Mouse (Mus musculus): Measurements from ENCODE around the gene Myo16. TPM values are rescaled to one million over a fixed set of nuclear protein-coding genes. Genes with fewer than 3 reads are reported as not detected.

Myo16 gene
- polyA plus RNA-seq, 1 experiment from 2014 or later = 0.34 TPM

- no peak for ATAC-seq (ENCODE audit: insufficient number of reproducible peaks, insufficient read depth, low FRiP score, low read depth)
- WGBS = 83% methylated on average over 10 of the region's 10 CpGs
- H3K4me1 ChIP-seq (ENCODE audit: control insufficient read depth in 2 of 2, insufficient read depth in 2 of 2, low read length in 2 of 2) = no peaks in the 10 kb centered on the region
- H3K27ac ChIP-seq (replicated peaks in 1 of 2; ENCODE audit: control insufficient read depth in 1 of 2, insufficient read depth in 1 of 2, low read depth in 2 of 2, low read length in 2 of 2) = no peak overlapping the region
- H3K36me3 ChIP-seq (ENCODE audit: control insufficient read depth, insufficient read depth, low read length) = no peaks in the 10 kb centered on the region
- H3K9me3 ChIP-seq (ENCODE audit: control insufficient read depth, low read length) = no peaks in the 10 kb centered on the region
- no peak overlapping the region for H3K9ac ChIP-seq (ENCODE audit: low read length)
- H3K27me3 ChIP-seq (ENCODE audit: control insufficient read depth, insufficient read depth, low read length) = no peaks in the 10 kb centered on the region
- no peak overlapping the region for H3K4me2 ChIP-seq (ENCODE audit: low read length)
- no peak overlapping the region for H3K4me3 ChIP-seq (ENCODE audit: control insufficient read depth in 1 of 2, insufficient read depth in 1 of 2, low read depth in 1 of 2, low read length in 2 of 2)
These were observed 9.8 kb upstream of the Myo16 start for GRCm38 (mm10) chr8:10143961-10144360.

GRCm38 (mm10) chr8:10151692-10152247, 1.9 kb upstream of the Myo16 start:
- Histone ChIP-seq H3K27me3 (ENCODE audit: control insufficient read depth, insufficient read depth, low read length) (peaks cover 39% of the 10 kb centered on the region), H3K27ac (replicated peaks in 1 of 2; ENCODE audit: control insufficient read depth in 1 of 2, insufficient read depth in 1 of 2, low read depth in 2 of 2, low read length in 2 of 2) (no peak overlapping the region), H3K9ac (ENCODE audit: low read length) (no peak overlapping the region), H3K4me2 (ENCODE audit: low read length) (no peak overlapping the region), H3K4me3 (ENCODE audit: control insufficient read depth in 1 of 2, insufficient read depth in 1 of 2, low read depth in 1 of 2, low read length in 2 of 2) (no peak overlapping the region), H3K36me3 (ENCODE audit: control insufficient read depth, insufficient read depth, low read length) (no peaks in the 10 kb centered on the region), H3K4me1 (ENCODE audit: control insufficient read depth in 2 of 2, insufficient read depth in 2 of 2, low read length in 2 of 2) (no peaks in the 10 kb centered on the region; a peak in 1 of 4 replicates), H3K9me3 (ENCODE audit: control insufficient read depth, low read length) (no peaks in the 10 kb centered on the region)
- ATAC-seq (ENCODE audit: insufficient number of reproducible peaks, insufficient read depth, low FRiP score, low read depth) = no peak
- WGBS = 69% methylated on average over 6 of the region's 6 CpGs

- peak overlapping the region; percentile 56 to 63 for H3K4me3 ChIP-seq (ENCODE audit: control insufficient read depth in 1 of 2, insufficient read depth in 1 of 2, low read depth in 1 of 2, low read length in 2 of 2)
- H3K27ac ChIP-seq (replicated peaks in 1 of 2; ENCODE audit: control insufficient read depth in 1 of 2, insufficient read depth in 1 of 2, low read depth in 2 of 2, low read length in 2 of 2) = no peak overlapping the region
- peaks cover 39% of the 10 kb centered on the region for H3K27me3 ChIP-seq (ENCODE audit: control insufficient read depth, insufficient read depth, low read length)
- H3K4me1 ChIP-seq (ENCODE audit: control insufficient read depth in 2 of 2, insufficient read depth in 2 of 2, low read length in 2 of 2) = no peaks in the 10 kb centered on the region; a peak in 1 of 4 replicates
- WGBS = 18% methylated on average over 4 of the region's 4 CpGs
- no peaks in the 10 kb centered on the region for H3K36me3 ChIP-seq (ENCODE audit: control insufficient read depth, insufficient read depth, low read length)
- no peak overlapping the region for H3K9ac ChIP-seq (ENCODE audit: low read length)
- H3K4me2 ChIP-seq (ENCODE audit: low read length) = peak overlapping the region; percentile 95
- no peaks in the 10 kb centered on the region for H3K9me3 ChIP-seq (ENCODE audit: control insufficient read depth, low read length)
- ATAC-seq (ENCODE audit: insufficient number of reproducible peaks, insufficient read depth, low FRiP score, low read depth) = no peak
These were observed 681 bp downstream of the Myo16 start for GRCm38 (mm10) chr8:10154439-10154745.

- no peaks in the 10 kb centered on the region for H3K36me3 ChIP-seq (ENCODE audit: control insufficient read depth, insufficient read depth, low read length)
- ATAC-seq (ENCODE audit: insufficient number of reproducible peaks, insufficient read depth, low FRiP score, low read depth) = no peak
- 94% methylated on average over 16 of the region's 16 CpGs for WGBS
- peaks cover 39% of the 10 kb centered on the region for H3K27me3 ChIP-seq (ENCODE audit: control insufficient read depth, insufficient read depth, low read length)
- no peak overlapping the region for H3K27ac ChIP-seq (replicated peaks in 1 of 2; ENCODE audit: control insufficient read depth in 1 of 2, insufficient read depth in 1 of 2, low read depth in 2 of 2, low read length in 2 of 2)
- H3K4me2 ChIP-seq (ENCODE audit: low read length) = no peak overlapping the region
- no peak overlapping the region for H3K4me3 ChIP-seq (ENCODE audit: control insufficient read depth in 1 of 2, insufficient read depth in 1 of 2, low read depth in 1 of 2, low read length in 2 of 2)
- no peaks in the 10 kb centered on the region for H3K9me3 ChIP-seq (ENCODE audit: control insufficient read depth, low read length)
- H3K4me1 ChIP-seq (ENCODE audit: control insufficient read depth in 2 of 2, insufficient read depth in 2 of 2, low read length in 2 of 2) = no peaks in the 10 kb centered on the region; a peak in 1 of 4 replicates
- no peak overlapping the region for H3K9ac ChIP-seq (ENCODE audit: low read length)
These were observed 1.4 kb downstream of the Myo16 start for GRCm38 (mm10) chr8:10155075-10155474.

GRCm38 (mm10) chr8:10161106-10161505, 7.4 kb downstream of the Myo16 start:
- Histone ChIP-seq H3K27ac (replicated peaks in 1 of 2; ENCODE audit: control insufficient read depth in 1 of 2, insufficient read depth in 1 of 2, low read depth in 2 of 2, low read length in 2 of 2) (no peak overlapping the region), H3K4me1 (ENCODE audit: control insufficient read depth in 2 of 2, insufficient read depth in 2 of 2, low read length in 2 of 2) (no peaks in the 10 kb centered on the region), H3K27me3 (ENCODE audit: control insufficient read depth, insufficient read depth, low read length) (peaks cover 2% of the 10 kb centered on the region; the same call in 1 of the 2 replicates), H3K36me3 (ENCODE audit: control insufficient read depth, insufficient read depth, low read length) (no peaks in the 10 kb centered on the region), H3K9ac (ENCODE audit: low read length) (no peak overlapping the region), H3K9me3 (ENCODE audit: control insufficient read depth, low read length) (no peaks in the 10 kb centered on the region), H3K4me3 (ENCODE audit: control insufficient read depth in 1 of 2, insufficient read depth in 1 of 2, low read depth in 1 of 2, low read length in 2 of 2) (no peak overlapping the region), H3K4me2 (ENCODE audit: low read length) (no peak overlapping the region)
- 89% methylated on average over 3 of the region's 3 CpGs for WGBS
- no peak for ATAC-seq (ENCODE audit: insufficient number of reproducible peaks, insufficient read depth, low FRiP score, low read depth)

DNA sequence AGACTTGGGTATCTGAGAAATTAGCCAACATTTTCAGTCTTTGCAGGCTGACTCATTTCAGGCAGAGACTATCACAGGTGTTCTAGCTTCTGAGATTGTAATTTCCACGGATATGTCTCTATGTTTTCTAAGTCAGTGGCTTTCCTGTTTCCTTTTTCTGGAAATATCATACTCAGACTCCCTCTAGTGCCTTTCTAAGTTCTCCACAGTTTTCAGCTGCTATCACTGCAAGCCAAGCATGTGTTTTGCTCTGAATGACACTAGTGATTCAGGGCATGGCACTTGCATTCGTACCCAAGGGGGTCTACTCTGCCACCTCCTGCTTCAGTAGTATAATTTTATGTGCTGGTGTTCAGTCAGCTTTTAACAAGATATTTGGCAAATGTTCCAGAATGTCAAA, 11.2 kb downstream of the Myo16 start:
- no peaks in the 10 kb centered on the region for H3K36me3 ChIP-seq (ENCODE audit: control insufficient read depth, insufficient read depth, low read length)
- H3K27me3 ChIP-seq (ENCODE audit: control insufficient read depth, insufficient read depth, low read length) = no peaks in the 10 kb centered on the region
- no peaks in the 10 kb centered on the region for H3K4me1 ChIP-seq (ENCODE audit: control insufficient read depth in 2 of 2, insufficient read depth in 2 of 2, low read length in 2 of 2)
- no peak overlapping the region for H3K4me2 ChIP-seq (ENCODE audit: low read length)
- no peak overlapping the region for H3K4me3 ChIP-seq (ENCODE audit: control insufficient read depth in 1 of 2, insufficient read depth in 1 of 2, low read depth in 1 of 2, low read length in 2 of 2)
- no peak for ATAC-seq (ENCODE audit: insufficient number of reproducible peaks, insufficient read depth, low FRiP score, low read depth)
- no peak overlapping the region for H3K9ac ChIP-seq (ENCODE audit: low read length)
- H3K9me3 ChIP-seq (ENCODE audit: control insufficient read depth, low read length) = no peaks in the 10 kb centered on the region
- 58% methylated on average over 2 of the region's 2 CpGs for WGBS
- no peak overlapping the region for H3K27ac ChIP-seq (replicated peaks in 1 of 2; ENCODE audit: control insufficient read depth in 1 of 2, insufficient read depth in 1 of 2, low read depth in 2 of 2, low read length in 2 of 2)

DNA sequence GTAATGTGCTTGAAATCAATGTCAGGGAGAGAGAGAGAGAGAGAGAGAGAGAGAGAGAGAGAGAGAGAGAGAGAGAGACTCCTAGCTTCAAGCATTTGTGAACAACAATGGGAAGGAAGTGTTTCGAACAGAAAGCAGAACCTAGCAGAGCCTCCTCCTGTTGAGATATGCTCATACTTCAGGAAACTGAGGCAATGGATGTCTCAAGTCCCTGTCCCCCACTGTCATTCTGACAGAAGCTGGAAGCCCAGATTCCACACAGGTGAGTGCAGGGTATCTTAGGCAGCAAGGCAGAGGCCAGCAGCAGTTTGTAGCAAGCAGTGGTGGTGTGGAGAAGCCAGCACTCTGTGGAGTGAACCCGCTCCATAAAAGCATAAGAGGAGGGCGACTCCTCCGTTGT, 14.6 kb downstream of the Myo16 start:
- Histone ChIP-seq H3K4me1 (ENCODE audit: control insufficient read depth in 2 of 2, insufficient read depth in 2 of 2, low read length in 2 of 2) (no peaks in the 10 kb centered on the region), H3K36me3 (ENCODE audit: control insufficient read depth, insufficient read depth, low read length) (no peaks in the 10 kb centered on the region), H3K9ac (ENCODE audit: low read length) (no peak overlapping the region), H3K27ac (replicated peaks in 1 of 2; ENCODE audit: control insufficient read depth in 1 of 2, insufficient read depth in 1 of 2, low read depth in 2 of 2, low read length in 2 of 2) (no peak overlapping the region), H3K9me3 (ENCODE audit: control insufficient read depth, low read length) (no peaks in the 10 kb centered on the region), H3K4me3 (ENCODE audit: control insufficient read depth in 1 of 2, insufficient read depth in 1 of 2, low read depth in 1 of 2, low read length in 2 of 2) (no peak overlapping the region), H3K27me3 (ENCODE audit: control insufficient read depth, insufficient read depth, low read length) (no peaks in the 10 kb centered on the region), H3K4me2 (ENCODE audit: low read length) (no peak overlapping the region)
- WGBS = 73% methylated on average over 4 of the region's 4 CpGs
- ATAC-seq (ENCODE audit: insufficient number of reproducible peaks, insufficient read depth, low FRiP score, low read depth) = no peak

DNA sequence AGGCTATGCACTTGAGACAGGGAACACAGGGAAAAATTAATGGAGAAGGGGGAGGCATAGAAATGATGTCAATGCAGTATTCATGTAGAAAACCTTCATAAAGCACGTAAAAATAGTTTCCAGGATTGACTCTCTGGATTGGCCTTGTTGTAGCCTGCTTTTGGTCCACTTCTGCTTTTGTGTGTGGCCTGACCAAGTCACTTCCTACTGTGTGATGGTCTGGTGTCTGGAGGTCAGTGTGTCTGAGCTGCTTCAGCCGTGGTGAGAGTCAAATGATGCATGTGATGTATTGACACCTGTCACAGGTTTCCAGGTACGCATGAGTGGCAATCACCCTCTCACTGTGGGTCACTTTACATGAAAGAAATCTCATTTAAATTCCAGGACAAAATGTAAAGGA, 16.2 kb downstream of the Myo16 start:
- H3K9me3 ChIP-seq (ENCODE audit: control insufficient read depth, low read length) = no peaks in the 10 kb centered on the region

More for the DNA sequence above, 16.2 kb downstream of the Myo16 start:
- Histone ChIP-seq H3K4me2 (ENCODE audit: low read length) (no peak overlapping the region), H3K27me3 (ENCODE audit: control insufficient read depth, insufficient read depth, low read length) (no peaks in the 10 kb centered on the region), H3K9ac (ENCODE audit: low read length) (no peak overlapping the region), H3K4me1 (ENCODE audit: control insufficient read depth in 2 of 2, insufficient read depth in 2 of 2, low read length in 2 of 2) (no peaks in the 10 kb centered on the region), H3K4me3 (ENCODE audit: control insufficient read depth in 1 of 2, insufficient read depth in 1 of 2, low read depth in 1 of 2, low read length in 2 of 2) (no peak overlapping the region), H3K36me3 (ENCODE audit: control insufficient read depth, insufficient read depth, low read length) (no peaks in the 10 kb centered on the region), H3K27ac (replicated peaks in 1 of 2; ENCODE audit: control insufficient read depth in 1 of 2, insufficient read depth in 1 of 2, low read depth in 2 of 2, low read length in 2 of 2) (no peak overlapping the region)
- WGBS = 70% methylated on average over 3 of the region's 3 CpGs
- no peak; the same call in 1 of the 2 replicates for ATAC-seq (ENCODE audit: insufficient number of reproducible peaks, insufficient read depth, low FRiP score, low read depth)

Measured in heart, embryonic 14.5 days (tissue).